ENCODE assay signal across 8 mouse cellular contexts in genomic region chr6:88189312-88190042, GRCm38 (mm10). TPM values are rescaled to one million over a fixed set of nuclear protein-coding genes. Genes with fewer than 3 reads are reported as not detected.
DNase-seq lines count a peak whose midpoint lies in the region; ATAC-seq lines count a peak whose summit lies in the region.

No protein-coding gene starts in this region.

- H3K9me3 ChIP-seq in intestine, embryonic 15.5 days: no peaks in the 10 kb centered on the region
- H3K9me3 ChIP-seq in megakaryocyte, embryonic 14.5 days: no peaks in the 10 kb centered on the region

- intact Hi-C loops in gastrocnemius, postnatal 36 days (cut with DNase I): loop anchor here (1.0 to 5.0 kb wide), 5 partner anchors 53 to 313 kb away; no protein-coding TSS in a partner anchor
- intact Hi-C loops in left cerebral cortex, postnatal 10 days (cut with DNase I): loop anchor here (5.0 to 10.0 kb wide), 4 partner anchors 52 to 298 kb away; no protein-coding TSS in a partner anchor

- DNase-seq in adrenal gland, adult 18-20 months (ENCODE audit: low spot score in 2 of 2): peak; percentile 85 to 87
- peak; percentile 86 for DNase-seq in embryo, embryonic 10 days (ENCODE audit: low spot score)
- DNase-seq in gastrocnemius, postnatal 36 days: peak; percentile 38 to 63
- peak; percentile 34 to 77 for DNase-seq in left cerebral cortex, postnatal 10 days (ENCODE audit: extremely low spot score in 1 of 2, low spot score in 2 of 2)
- peak; percentile 68 for DNase-seq in right cerebral cortex, postnatal 14 days
- peak; percentile 84 for DNase-seq in yolk sac, embryonic 10.5 days (ENCODE audit: low spot score)

- WGBS in intestine, embryonic 15.5 days: 1% methylated on average over 56 of the region's 56 CpGs

- H3K27me3 ChIP-seq in intestine, embryonic 15.5 days (replicated peaks): peaks cover 74% of the 10 kb centered on the region
- H3K27me3 ChIP-seq in megakaryocyte, embryonic 14.5 days (replicated peaks): peaks cover 68% of the 10 kb centered on the region

- peak overlapping the region; percentile 48 for H3K4me3 ChIP-seq in intestine, embryonic 15.5 days (replicated peaks)
- H3K4me3 ChIP-seq in megakaryocyte, embryonic 14.5 days (replicated peaks): peak overlapping the region; percentile 91

- H3K4me2 ChIP-seq in intestine, embryonic 15.5 days (replicated peaks): peak overlapping the region; percentile 84

- H3K4me1 ChIP-seq in intestine, embryonic 15.5 days (replicated peaks): peaks cover 28% of the 10 kb centered on the region
- peaks cover 52% of the 10 kb centered on the region for H3K4me1 ChIP-seq in megakaryocyte, embryonic 14.5 days

- H3K9ac ChIP-seq in intestine, embryonic 15.5 days: peak overlapping the region; percentile 41; the same call in 1 of the 2 replicates

- no peak overlapping the region for H3K27ac ChIP-seq in intestine, embryonic 15.5 days

- peak; percentile 87 for ATAC-seq in intestine, embryonic 15.5 days

- no peaks in the 10 kb centered on the region for H3K36me3 ChIP-seq in intestine, embryonic 15.5 days
- peaks cover 43% of the 10 kb centered on the region for H3K36me3 ChIP-seq in megakaryocyte, embryonic 14.5 days (replicated peaks; ENCODE audit: low read length)

RNA-seq across cellular contexts. Expression of gene Gata2, which starts 4.2 kb away (rescaled TPM):
- 10 to 100 TPM; 23.5 to 28.8 TPM for total RNA-seq in adrenal gland, adult 18-20 months (2021)
- total RNA-seq in gastrocnemius, postnatal 36 days (2021): 1 to 10 TPM; 4.2 to 4.3 TPM
- 6.4 and 8.7 TPM in 2 replicates for polyA plus RNA-seq in intestine, embryonic 15.5 days (2015; fragmentation: Nextera tagmentation; extraction: Ambion mirVana)
- total RNA-seq in left cerebral cortex, postnatal 10 days (2021): 1 to 10 TPM; 3.2 to 6.4 TPM
- polyA plus RNA-seq in megakaryocyte, embryonic 14.5 days (2012; ENCODE audit: insufficient read depth, low replicate concordance): 160 and 266 TPM in 2 replicates

RNA-seq across cellular contexts. Expression of gene Dnajb8, which starts 32.6 kb away (rescaled TPM):
- not detected for total RNA-seq in adrenal gland, adult 18-20 months (2021)
- total RNA-seq in gastrocnemius, postnatal 36 days (2021): not detected
- polyA plus RNA-seq in intestine, embryonic 15.5 days (2015; fragmentation: Nextera tagmentation; extraction: Ambion mirVana): not detected in 2 replicates
- not detected for total RNA-seq in left cerebral cortex, postnatal 10 days (2021)
- not detected in 2 replicates for polyA plus RNA-seq in megakaryocyte, embryonic 14.5 days (2012; ENCODE audit: insufficient read depth, low replicate concordance)
